Mouse (Mus musculus): ENCODE data around the gene Mrps7. TPM values are rescaled to one million over a fixed set of nuclear protein-coding genes. Genes with fewer than 3 reads are reported as not detected.
"Not testable (repeated sequence)": the region's sequence is repeated elsewhere in the genome, so short reads cannot be mapped to it uniquely, and the experiment has no call there.

Gene Mrps7
- total RNA-seq, 2 experiments from 2014 or later, result 50.3 to 63.7 TPM

DNA sequence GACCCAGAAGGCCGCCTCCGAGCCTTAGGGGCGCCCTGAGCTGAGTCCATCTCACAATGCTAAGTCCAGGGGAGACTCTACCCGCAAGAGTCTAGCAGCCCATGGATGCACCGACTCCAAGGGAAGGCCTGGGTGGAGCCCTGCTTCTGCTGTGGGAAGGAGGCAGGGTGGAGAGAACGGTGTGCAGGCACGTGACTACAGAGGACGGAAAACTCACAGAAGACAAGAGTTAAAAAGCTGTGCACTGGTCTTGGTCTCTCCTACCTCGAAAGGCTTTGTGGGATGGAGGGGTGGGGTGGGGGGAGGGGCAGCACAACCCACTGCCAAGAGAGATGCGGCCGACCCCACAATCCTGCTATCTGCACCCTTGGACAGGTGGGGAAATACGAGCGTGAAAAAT is 40.6 kb downstream of the Mrps7 start:
- no peak for ATAC-seq (replicated peaks; ENCODE audit: poor library complexity)

DNA sequence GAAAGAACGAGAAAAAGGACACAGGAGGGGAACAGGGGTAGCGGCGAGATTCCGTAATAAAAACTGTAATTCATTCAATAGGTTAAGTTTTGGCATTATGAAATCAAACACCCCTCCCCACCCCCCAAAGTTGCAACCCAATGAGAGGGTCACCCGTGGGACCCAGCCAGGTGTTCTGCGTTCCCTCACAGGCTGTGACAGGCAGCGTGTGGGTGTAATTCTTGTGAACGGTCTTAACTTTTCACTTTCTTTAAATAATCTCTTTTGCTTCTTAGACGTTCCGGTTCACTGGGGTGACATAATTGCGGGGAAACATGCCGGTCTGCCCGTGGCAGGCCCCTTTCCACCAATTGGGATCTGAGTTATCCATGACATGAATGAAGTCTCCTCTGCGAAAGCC is 41.8 kb downstream of the Mrps7 start:
- not testable (repeated sequence) for ATAC-seq (replicated peaks; ENCODE audit: poor library complexity)

GRCm38 (mm10) chr11:115646439-115646838 is 42.7 kb downstream of the Mrps7 start:
- ATAC-seq (replicated peaks; ENCODE audit: poor library complexity), result no peak

DNA sequence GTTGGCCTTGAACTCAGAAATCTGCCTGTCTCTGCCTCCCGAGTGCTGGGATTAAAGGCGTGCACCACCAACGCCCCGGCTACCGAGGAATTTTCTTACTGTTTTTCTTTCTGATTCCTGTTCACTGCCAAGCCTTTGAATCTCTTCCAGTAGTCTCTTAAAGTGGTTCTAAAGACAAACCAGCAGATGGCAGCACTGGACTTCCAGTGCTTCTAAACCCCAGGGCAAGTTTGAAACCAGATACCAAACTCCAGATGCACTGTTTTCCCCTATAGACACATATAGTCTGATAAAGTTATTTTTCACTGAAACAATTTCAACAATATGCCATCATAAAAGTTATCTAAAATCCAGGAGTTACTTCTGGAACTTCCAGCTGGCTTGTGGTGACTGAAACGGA is 43.7 kb downstream of the Mrps7 start:
- ATAC-seq (replicated peaks; ENCODE audit: poor library complexity), result peak; percentile 69

DNA sequence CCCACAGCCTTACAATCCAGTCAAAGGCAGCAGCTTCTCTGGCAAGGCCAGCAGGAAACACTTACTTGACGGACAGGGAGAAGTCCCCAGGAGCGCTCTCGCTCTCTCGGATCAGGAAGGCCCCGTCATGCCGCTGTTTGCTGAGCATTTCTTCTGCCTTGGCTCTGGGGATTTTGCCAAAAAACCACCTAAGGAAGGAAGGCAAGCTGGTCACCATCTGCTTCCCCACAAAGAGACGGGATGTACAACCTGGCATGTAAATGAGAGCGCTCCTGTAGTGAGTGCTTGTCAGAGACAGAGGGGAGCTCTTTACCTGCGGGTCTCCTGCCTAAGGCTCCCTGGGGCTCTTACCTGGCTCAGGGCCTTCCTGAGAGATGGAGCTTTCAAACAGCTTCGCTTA is 46.0 kb downstream of the Mrps7 start:
- no peak for ATAC-seq (replicated peaks; ENCODE audit: poor library complexity)

DNA sequence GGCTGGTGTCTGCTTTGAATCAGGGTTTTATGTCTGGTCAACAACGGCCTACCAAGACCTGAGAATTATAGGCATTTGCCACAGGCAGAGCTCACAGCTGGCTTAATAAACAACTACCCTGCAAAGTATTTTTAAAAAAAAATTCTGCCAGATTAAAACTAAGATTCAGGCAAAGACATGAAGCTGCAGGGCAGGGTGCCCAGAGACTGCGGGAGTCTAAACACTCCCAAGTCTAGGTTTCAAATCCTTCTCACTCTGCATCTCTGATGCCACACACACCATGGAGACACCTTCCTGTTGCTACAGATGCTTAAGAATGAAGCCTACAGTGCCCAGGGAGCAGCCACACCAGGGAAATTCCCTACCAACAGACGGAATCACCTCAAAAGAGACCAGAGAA is 48.0 kb downstream of the Mrps7 start:
- no peak for ATAC-seq (replicated peaks; ENCODE audit: poor library complexity)

- no peak for ATAC-seq (replicated peaks; ENCODE audit: poor library complexity)
Observed at GRCm38 (mm10) chr11:115653194-115653593, 49.5 kb downstream of the Mrps7 start.

- ATAC-seq (replicated peaks; ENCODE audit: poor library complexity), result no peak
Observed at GRCm38 (mm10) chr11:115654128-115654527, 50.4 kb downstream of the Mrps7 start.

Other genes starting within 250 kb of the Mrps7 start
- gene Hid1, start 236.2 kb upstream of the Mrps7 start, total RNA-seq (2015), result 0.52 and 0.81 TPM in 2 replicates
- gene Hid1, start 236.2 kb upstream of the Mrps7 start, total RNA-seq (2017), result 0.10 TPM in 1 of 2 replicates, not detected in the other
- 0.20 and 0.42 TPM in 2 replicates for gene Cdr2l, start 222.0 kb upstream of the Mrps7 start, total RNA-seq (2015)
- gene Cdr2l, start 222.0 kb upstream of the Mrps7 start, total RNA-seq (2017), result 0.08 and 0.34 TPM in 2 replicates
- gene Mrpl58, start 200.2 kb upstream of the Mrps7 start, total RNA-seq (2015), result 83.4 and 98.3 TPM in 2 replicates
- gene Mrpl58, start 200.2 kb upstream of the Mrps7 start, total RNA-seq (2017), result 81.1 and 96.4 TPM in 2 replicates
- gene Atp5h, start 184.0 kb upstream of the Mrps7 start, total RNA-seq (2015), result 703 and 731 TPM in 2 replicates
- gene Atp5h, start 184.0 kb upstream of the Mrps7 start, total RNA-seq (2017), result 770 and 871 TPM in 2 replicates
- 13.0 and 15.0 TPM in 2 replicates for gene Kctd2, start 183.8 kb upstream of the Mrps7 start, total RNA-seq (2015)
- 9.0 and 17.0 TPM in 2 replicates for gene Kctd2, start 183.8 kb upstream of the Mrps7 start, total RNA-seq (2017)
- not detected in 2 replicates for gene Trim80, start 163.4 kb upstream of the Mrps7 start, total RNA-seq (2015)
- not detected in 2 replicates for gene Trim80, start 163.4 kb upstream of the Mrps7 start, total RNA-seq (2017)
- gene Slc16a5, start 141.5 kb upstream of the Mrps7 start, total RNA-seq (2015), result not detected in 2 replicates
- not detected in 2 replicates for gene Slc16a5, start 141.5 kb upstream of the Mrps7 start, total RNA-seq (2017)
- 4.6 and 5.5 TPM in 2 replicates for gene Armc7, start 128.3 kb upstream of the Mrps7 start, total RNA-seq (2015)
- 5.1 and 9.0 TPM in 2 replicates for gene Armc7, start 128.3 kb upstream of the Mrps7 start, total RNA-seq (2017)
- 64.1 and 65.0 TPM in 2 replicates for gene Nt5c, start 112.1 kb upstream of the Mrps7 start, total RNA-seq (2015)
- gene Nt5c, start 112.1 kb upstream of the Mrps7 start, total RNA-seq (2017), result 105 and 112 TPM in 2 replicates
- gene Jpt1, start 89.5 kb upstream of the Mrps7 start, total RNA-seq (2015), result 179 TPM in 2 replicates
- 143 and 157 TPM in 2 replicates for gene Jpt1, start 89.5 kb upstream of the Mrps7 start, total RNA-seq (2017)
- gene Sumo2, start 67.6 kb upstream of the Mrps7 start, total RNA-seq (2015), result 682 and 726 TPM in 2 replicates
- 483 and 527 TPM in 2 replicates for gene Sumo2, start 67.6 kb upstream of the Mrps7 start, total RNA-seq (2017)
- gene Nup85, start 39.5 kb upstream of the Mrps7 start, total RNA-seq (2015), result 131 and 149 TPM in 2 replicates
- gene Nup85, start 39.5 kb upstream of the Mrps7 start, total RNA-seq (2017), result 131 and 147 TPM in 2 replicates
- 27.9 and 28.3 TPM in 2 replicates for gene Gga3, start 126 bp downstream of the Mrps7 start, total RNA-seq (2015)
- 17.0 and 40.0 TPM in 2 replicates for gene Gga3, start 126 bp downstream of the Mrps7 start, total RNA-seq (2017)
- 20.4 and 27.4 TPM in 2 replicates for gene Mif4gd, start 9.0 kb downstream of the Mrps7 start, total RNA-seq (2015)
- 17.7 and 23.0 TPM in 2 replicates for gene Mif4gd, start 9.0 kb downstream of the Mrps7 start, total RNA-seq (2017)
- 8.7 and 10.2 TPM in 2 replicates for gene Slc25a19, start 24.4 kb downstream of the Mrps7 start, total RNA-seq (2015)
- gene Slc25a19, start 24.4 kb downstream of the Mrps7 start, total RNA-seq (2017), result 15.2 and 18.2 TPM in 2 replicates
- gene Grb2, start 104.7 kb downstream of the Mrps7 start, total RNA-seq (2015), result 78.1 and 85.5 TPM in 2 replicates
- gene Grb2, start 104.7 kb downstream of the Mrps7 start, total RNA-seq (2017), result 48.5 and 51.7 TPM in 2 replicates
- 18.3 and 19.0 TPM in 2 replicates for gene Tmem94, start 161.5 kb downstream of the Mrps7 start, total RNA-seq (2015)
- gene Tmem94, start 161.5 kb downstream of the Mrps7 start, total RNA-seq (2017), result 22.9 and 24.9 TPM in 2 replicates
- gene Caskin2, start 209.7 kb downstream of the Mrps7 start, total RNA-seq (2015), result 2.7 and 4.3 TPM in 2 replicates
- 1.5 and 3.5 TPM in 2 replicates for gene Caskin2, start 209.7 kb downstream of the Mrps7 start, total RNA-seq (2017)
- gene Tsen54, start 210.8 kb downstream of the Mrps7 start, total RNA-seq (2015), result 4.0 and 9.0 TPM in 2 replicates
- 10.9 and 15.0 TPM in 2 replicates for gene Tsen54, start 210.8 kb downstream of the Mrps7 start, total RNA-seq (2017)
- 3.3 and 4.1 TPM in 2 replicates for gene Llgl2, start 220.1 kb downstream of the Mrps7 start, total RNA-seq (2015)
- gene Llgl2, start 220.1 kb downstream of the Mrps7 start, total RNA-seq (2017), result 3.0 and 4.8 TPM in 2 replicates

Data from megakaryocyte progenitor cell, adult 5-6 weeks (primary cell).